Mouse (Mus musculus) megakaryocyte, adult 5-6 weeks (primary cell): ENCODE results near the gene Fam126a. TPM values are rescaled to one million over a fixed set of nuclear protein-coding genes. Genes with fewer than 3 reads are reported as not detected.

ENCODE experiments used
- ATAC-seq: 2 replicates; pipeline ENCODE4 v1.8.0; 2016; ENCODE audit warnings: mild to moderate bottlenecking, inconsistent platforms; ENCODE audit not compliant: poor library complexity, severe bottlenecking
- total RNA-seq, 2 experiments: library from RNA; stranded (forward) in 1 of 2; stranded (reverse) in 1 of 2; fragments of 153-499, 151-499 nt in 1 of 2; fragments of 221-1000, 200-1000 nt in 1 of 2; gene quantifications; 2 replicates each; pipeline versions ENCODE4 v1.2.3 to v1.2.4; 2015 to 2017

The Fam126a gene
- total RNA-seq, 2 experiments from 2014 or later, result 21.6 to 23.8 TPM

DNA sequence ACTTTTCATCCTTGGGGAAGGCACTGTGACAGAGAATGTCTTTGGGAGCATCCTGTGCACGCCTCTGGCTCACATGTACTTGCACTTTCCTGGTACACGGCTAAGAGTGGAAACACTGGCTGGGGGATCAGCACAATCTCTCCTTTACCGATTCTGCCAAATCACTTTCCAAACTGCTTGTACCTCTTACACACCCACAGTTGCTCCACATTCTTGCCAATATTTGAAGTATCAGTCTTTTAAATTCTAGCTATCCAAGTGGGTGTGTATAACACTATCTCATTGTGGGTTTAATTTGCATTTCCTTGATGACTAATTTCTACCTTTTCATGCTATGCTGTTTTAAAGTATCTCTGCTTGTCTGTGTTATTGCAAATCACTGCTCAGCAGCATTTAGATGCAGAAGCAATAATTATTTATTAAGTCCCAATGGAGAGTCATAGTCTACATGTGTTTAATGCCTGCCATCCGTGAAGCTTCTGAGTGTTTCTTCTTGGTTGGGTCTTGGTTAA, 10.9 kb upstream of the Fam126a start:
- no peak for ATAC-seq

DNA sequence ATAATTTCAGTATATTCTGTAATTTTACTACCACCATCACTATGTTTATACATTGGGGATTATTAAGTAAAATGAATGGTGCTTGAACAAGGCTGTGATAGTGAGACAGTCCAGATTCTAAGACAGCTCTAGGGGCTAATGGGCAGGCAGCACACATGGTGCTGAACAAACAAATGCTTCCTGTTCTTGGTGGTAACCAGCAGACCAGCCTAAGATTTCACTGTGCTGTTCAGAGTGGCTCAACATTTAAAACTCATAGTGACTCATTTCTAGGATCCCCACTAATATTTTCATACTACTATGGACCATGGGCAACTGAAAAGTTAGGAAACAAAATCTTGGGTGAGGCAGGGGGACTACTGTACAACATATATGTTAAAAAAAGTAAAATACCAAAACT, 10.1 kb upstream of the Fam126a start:
- no peak for ATAC-seq

DNA sequence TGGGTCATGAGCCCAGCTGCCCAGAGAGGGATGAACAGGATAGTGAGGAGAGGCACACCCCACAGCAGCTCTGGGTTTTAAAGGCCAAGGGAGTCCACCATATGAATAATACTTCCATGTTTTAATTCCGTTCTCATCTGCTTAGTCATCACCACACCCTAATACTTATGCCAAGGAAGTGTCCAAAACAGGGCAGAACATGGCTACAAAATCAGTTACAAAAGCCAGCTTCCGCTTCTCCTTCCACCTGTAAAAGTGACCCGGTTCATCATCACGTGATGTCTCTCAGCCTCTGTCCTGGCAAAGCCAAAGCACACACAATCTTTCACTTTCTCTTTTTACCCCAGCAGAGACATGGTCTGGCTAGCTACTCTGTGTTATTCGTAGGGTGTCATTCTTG, 8.9 kb upstream of the Fam126a start:
- peak; percentile 78 for ATAC-seq

DNA sequence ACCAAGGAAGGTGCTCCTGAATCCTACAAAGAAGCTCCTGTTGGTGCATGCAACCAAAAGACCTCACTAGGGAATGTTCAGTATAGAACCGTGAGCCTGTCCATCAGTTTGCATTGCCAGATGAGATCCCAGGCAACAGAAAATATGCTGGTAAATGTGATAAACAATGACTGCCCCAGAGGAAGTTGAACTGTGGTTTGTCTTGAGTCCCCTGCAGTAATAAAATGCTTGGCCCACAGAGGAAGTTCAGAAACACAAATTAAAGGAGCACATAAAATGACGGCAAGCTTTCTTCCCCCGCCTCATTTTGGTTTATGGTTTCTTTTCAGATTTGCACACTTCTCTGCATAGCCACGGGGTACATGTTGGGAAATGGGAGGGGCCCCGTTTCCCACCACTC, 8.3 kb upstream of the Fam126a start:
- ATAC-seq, result peak; percentile 27

DNA sequence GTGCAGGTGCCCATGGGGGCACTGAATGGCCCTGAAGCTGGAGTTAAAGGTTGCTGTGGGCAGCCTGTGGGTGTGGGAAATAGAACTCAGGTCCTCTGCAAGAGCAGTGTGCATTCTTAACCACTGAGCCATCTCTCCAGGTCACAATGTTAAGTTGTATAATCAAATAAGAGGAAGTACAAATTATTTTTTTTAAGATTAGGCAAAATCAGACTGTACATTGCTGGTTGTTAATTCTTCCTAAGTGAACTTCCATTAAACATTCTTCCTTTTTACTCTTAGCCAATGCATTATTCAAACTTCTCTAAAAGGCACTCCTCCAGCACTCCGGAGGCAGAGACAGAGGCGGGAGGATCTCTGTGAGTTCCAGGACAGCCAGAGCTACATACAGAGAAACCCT, 7.7 kb upstream of the Fam126a start:
- ATAC-seq, result 0 out of 2 replicates have a peak, but pooled peaks have one; percentile 13

DNA sequence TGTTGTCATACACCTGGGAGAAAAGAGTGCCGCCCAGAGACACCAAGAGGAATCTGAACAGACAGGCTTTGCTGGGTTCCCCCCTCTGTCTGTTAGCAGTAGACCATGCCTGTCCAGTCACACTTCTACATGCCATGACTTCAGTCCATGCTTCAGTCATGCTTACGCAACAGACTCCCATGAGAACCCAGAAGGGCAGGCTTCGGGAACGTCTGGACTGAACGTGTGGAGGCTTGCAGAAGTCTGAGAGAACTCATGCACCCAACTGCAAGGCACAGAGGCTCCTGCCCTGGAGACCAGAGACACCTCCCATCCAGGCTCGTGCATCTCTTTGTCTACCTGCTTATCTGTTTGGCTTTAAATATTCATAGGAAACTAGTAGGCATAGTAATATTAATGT, 6.2 kb upstream of the Fam126a start:
- ATAC-seq, result no peak

DNA sequence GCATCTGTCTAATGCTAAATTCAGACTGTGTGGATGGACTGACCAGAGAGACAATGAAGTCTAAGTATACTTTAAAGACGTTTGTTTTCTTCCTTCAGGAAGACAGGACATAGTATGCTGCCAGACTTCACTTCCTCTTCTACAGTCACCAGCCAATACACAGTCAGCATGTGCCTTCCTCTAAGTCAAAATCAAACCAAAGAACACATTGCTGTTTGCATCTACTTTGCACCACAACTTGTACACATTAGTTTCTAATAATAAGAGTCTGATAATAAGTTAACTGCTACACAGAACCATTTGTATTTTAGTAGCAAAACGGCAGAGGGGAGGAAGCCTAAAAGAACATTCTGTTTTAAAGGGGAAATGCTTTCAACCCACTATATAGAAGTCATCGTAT, 4.5 kb upstream of the Fam126a start:
- 0 out of 2 replicates have a peak, but pooled peaks have one; percentile 19 for ATAC-seq

DNA sequence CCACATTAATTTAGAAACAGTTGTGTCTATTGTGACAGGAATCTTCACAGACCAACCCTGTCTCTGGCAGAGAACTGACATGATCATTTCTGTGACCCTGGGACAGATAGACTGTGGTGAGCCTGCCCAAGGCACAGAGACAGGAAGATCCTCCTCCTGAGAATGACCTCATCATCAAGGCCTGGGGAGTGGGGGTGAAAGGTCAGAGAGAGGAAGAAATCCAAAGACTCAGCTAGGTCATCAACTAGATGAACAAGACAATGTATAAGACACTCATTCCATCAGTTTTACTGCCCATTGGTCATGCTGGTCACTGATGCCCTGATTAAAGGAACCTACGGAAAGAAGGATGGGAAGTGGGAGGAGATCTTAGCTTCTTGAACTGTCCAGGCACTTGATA, 3.6 kb upstream of the Fam126a start:
- no peak for ATAC-seq

DNA sequence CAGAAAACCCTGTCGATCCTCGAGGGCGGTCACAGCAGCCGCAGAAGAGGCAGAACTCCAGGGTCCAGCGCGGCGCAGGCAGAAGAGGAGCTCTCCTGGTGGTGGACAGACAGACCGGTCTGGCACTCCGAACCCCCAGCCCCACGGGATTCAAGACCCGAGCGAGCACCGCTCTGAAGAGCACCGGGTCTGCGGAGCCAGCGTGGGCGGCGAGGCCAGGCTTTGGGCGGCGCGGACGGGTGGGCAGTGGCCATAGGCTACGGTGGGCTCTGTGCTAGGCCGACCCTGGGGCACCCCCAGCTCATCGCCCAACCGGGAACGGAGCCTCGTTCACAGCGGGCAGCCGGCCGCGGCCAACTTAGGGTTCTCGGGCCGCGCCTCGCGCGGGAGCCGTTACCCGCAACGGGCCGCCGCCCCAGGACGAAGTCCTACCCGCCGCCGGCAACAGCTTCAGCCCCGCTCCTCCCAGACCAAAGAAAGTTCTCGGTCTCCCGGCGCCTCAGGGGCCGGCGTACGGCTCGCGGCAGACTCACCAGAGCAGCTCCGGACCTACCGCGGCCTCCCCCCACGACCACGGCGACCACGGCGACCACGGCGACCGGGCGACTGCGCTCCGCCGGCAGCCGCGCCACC, 428 bp downstream of the Fam126a start:
- ATAC-seq, result peak; percentile 16; the same call in 1 of the 2 replicates

DNA sequence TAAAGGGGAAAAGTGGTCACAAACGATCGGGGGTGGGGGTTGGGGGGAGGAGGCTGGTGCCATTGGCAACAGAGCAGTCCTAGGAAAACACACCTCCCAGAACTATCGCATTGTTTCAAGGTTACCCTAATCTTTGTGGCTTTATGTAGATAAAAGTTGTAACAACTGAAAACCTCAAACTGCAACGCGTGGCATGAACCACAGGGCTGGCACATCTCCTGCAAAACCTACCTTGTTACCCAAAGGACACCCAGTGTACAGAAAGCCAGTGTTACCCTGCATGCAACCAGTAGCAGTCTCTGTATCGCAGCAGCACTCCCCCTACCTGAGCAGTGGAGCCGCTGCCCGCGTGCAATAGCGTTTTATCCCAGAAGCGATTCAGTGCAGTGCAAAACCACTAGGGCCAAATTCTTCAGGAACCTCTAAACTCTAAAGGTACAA, 1.1 kb downstream of the Fam126a start:
- peak; percentile 44 for ATAC-seq

DNA sequence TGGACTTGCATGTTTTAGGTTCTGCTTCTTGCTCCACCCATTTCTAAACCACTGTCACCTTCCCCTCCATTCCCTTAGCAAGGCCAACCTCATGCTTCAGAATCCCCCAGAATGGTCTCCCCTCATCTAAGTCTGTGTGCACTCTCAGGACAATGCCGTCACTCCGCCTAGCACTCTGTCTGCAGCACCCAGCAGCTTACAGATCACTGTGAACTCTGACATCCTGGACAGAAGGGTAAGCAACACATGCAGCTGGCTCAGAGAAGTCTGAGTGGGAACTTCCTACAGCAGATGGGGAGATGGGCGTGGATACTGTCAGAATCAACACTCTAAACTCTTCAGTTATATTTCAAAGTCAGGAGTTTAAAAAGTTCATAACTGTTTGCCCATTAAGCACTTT, 5.5 kb downstream of the Fam126a start:
- ATAC-seq, result no peak

DNA sequence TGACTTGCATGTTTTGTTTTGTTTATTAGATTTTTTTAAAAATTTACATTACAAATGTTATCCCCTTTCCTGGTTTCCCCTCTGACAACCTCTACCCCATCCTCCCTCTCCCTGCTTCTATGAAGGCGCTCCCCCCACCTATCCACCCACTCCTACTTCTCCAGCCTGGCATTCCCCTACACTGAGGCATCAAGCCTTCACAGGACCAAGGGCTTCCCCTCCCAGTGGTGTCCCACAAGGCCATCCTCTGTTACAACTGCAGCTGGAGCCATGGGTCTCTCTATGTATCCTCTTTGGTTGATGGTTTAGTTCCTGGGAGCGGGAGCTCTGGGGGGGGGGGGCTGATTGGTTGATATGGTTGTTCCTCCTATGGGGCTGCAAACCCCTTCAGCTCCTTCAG, 7.3 kb downstream of the Fam126a start:
- no peak for ATAC-seq

DNA sequence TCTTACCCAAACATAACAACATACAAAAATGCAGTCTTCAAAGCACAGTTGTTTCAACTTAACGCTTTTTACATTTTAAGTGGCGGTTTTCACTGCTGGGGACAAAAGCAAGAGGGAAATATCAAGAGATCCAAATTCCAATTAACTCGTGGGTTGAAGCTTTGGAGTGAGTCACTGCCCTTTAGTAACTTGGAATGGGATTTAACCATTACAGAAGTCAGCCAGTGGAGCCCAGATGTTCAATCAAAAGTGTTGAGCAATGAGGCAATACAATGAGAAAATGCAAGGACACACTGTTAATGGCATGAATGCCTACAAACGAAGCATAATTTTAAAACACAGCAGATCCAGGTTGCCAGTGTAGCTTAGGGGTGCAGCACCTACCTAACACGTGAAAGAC, 8.8 kb downstream of the Fam126a start:
- ATAC-seq, result no peak

DNA sequence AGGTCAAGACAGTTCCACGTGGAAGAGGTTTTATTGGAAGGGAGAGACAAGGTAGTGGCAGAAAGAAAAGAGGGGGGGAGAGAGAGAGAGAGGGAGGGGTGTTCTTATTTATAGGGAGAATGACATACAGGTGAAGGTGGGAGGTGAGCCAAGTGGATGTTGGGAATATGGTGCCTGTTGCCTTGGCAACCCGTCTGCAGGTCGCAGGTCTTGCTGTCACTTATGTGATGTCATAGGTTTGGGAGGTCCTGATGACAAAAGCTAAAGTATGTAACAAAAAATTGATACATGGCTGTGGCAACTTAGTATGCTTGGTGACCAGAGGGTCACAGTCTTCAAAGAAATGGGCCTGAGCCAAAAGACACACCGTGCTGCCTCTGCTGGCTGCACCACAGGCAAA, 10.1 kb downstream of the Fam126a start:
- ATAC-seq, result no peak

DNA sequence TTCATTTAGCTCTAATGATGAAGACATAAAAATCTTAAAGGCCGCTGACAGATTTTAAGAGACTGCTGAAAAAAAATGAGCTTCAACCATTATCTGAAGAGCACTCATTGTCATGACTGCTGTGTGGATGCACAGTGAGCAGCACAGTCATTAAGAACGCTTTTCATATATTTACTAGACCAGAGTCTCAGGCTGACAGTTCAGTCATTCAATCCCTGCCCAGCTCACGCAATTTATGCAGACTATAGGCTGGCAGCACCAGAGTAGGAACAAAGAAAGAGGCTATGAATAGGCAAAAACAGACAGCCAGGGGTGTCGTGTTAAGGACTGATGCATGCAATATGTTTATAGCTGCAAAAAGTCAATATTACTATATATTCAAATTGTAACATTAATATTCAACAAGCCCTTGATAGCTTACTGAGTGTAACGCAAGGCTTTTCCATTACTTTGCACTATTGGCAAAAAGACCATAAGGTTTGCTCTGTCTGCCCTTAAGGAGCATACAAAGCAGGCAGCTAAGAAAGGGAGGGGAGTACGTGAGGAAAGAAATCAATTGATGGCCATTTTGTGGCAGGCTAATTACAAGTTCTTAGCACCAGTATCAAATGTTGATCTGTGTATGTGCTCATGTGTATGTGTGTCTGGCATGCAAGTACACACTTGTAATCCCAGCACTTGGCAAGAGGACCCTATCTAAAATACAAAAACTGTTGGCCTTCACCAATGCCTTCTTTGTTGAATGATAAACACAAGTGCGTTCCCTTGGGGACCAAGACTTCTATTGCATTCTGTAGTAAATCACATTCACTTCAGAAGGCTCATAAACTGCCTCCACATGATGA, 10.9 kb downstream of the Fam126a start:
- no peak for ATAC-seq

DNA sequence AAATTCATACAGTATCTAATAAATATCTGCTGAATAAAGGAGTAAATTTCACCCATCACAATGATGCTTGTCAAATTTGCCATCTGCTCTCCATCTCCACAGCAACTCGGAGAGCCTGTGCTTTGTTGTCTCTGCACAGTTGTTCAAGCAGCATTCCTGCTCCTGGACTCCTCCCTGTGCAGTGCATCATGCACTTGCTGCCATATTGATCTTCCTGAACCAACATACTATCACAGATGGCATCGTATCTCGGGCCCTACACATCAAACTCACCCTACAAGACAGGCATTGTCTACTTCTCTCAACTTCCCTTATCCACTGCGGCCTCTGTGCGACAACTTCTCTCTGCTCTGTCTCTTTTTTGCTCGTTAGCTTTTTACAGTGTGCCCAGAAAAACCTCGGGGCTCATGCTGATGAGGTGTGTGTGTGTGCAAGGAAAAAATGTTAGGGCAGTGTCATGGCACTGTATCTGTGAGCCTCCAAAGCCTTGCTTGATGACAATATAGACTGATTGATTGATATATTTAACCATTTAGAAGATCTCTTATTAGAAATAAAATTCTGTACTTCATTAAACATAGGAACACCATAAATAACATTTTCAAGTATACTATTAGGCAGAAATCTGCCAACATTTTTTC, 11.7 kb downstream of the Fam126a start:
- no peak for ATAC-seq

DNA sequence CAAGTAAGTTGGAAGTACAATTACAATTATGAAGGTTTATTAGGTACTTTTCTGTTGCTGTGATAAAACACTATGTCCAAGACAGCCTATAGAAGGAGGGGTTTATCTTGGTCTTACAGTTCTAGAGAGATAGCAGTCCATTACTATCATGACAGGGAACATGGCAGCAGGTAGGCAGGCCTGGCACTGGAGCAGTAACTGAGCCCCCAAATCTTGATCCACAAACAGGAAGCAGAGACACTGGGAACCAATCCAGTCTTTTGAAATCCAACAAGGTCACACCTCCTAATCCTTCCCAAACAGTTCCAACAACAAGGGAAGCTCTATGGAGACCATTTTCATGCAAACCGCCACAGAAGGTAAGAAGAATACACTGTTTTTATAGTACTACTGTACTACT, 13.6 kb downstream of the Fam126a start:
- no peak for ATAC-seq

DNA sequence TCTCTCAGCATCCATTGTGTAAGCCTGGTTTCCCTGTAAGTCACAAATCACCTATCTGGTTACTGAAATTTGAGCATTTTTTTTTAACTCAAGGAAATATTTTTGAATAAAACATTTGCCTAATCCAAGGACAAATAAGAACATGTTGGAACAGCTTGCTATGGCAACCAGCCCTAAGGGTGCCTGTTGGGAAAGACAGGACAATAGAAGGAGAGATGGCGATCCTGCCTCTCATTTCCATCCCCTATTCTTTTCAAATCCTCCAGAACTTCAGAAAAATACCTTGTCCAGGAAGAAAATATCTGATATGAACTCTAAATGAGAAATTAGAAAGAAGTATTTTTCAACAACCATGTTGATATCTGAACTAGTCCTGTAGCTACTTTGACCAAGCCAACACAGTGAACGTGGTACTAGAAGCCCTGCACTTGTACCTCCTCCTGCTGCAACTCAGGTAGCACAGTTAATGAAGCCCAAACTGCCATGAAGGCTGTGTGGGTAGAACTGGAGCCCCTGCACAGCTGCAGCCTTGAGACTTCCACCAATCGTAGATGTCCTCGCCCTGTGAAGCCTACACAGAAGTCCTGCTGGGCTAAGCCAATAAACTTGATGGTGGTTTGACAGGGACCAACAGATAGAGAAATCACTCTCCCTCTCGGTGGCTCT, 17.0 kb downstream of the Fam126a start:
- ATAC-seq, result no peak

DNA sequence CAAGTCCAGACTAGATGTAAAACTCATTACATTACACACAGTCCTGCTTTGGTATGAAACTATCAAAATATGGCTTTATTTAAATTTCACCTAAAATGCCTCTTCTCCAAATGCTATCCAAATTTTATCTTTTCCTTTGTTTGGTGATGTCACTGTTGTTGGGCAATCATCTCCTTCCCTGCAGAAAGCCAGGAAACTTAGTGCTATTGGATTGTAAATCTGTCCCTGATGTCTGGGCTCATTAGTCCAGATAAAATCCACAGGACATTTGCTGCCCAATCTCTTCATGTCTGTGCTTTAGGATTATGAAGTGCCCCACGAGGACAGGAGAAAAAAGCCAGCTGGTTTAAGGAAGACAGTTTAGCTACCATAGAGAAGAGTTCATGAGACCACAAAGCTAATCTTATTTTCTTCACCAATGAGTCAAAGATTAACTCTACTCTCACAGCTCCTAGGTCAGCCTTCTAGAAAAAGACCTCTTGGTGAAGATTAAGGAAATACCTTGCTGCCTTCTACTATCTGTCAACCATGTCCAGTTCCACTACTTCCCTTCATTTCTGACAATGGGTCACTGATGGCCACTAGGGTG, 31.3 kb downstream of the Fam126a start:
- ATAC-seq, result no peak

DNA sequence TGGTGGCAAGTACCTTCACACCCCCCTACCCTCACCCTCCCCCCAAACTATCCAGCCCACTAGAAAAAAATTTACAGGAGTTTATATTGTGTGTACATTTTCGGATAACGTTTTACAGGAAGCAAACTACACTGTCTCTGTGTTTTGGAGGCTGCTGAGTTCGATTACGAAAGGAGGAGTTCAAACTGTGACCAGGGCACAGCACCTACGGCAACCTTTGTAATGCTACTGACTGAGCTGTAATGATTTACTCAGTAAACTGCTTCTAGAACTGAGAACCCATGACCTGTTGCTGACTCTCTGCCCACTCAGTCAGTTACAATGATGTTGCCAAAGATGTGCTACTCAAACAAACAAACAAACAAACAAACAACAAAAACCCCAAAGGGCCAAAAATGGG, 34.5 kb downstream of the Fam126a start:
- ATAC-seq, result no peak

DNA sequence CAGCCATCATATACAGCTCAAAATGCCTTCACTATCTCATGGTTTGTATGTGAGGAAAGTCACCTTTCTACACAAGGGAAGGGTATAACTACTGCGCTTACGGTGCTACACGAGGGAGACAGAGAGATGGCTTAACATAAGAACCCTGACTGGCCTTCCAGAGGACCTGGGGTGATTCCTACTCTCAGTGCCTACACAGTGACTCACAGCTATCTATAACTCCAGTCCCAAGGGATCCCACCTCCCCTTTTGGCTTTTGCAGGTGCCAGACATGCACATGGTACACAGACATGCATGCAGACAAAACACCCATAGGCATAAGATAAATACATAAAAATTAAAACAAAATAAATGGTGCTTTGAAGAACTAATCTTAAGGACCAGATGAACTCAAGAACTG, 35.6 kb downstream of the Fam126a start:
- ATAC-seq, result no peak
